Mouse (Mus musculus) bone marrow, adult 2 months (tissue): ENCODE data around the gene Rgl1.

Source experiments
- CTCF ChIP-seq: fragments of 200-500 bp; IDR thresholded peaks from 2 replicates; pipeline ENCODE4 v1.5.1; 2011; ENCODE audit warnings: low read length, control low read depth; ENCODE audit not compliant: control insufficient read depth, insufficient read depth
- POLR2A ChIP-seq: fragments of 200-500 bp; IDR thresholded peaks from 2 replicates; pipeline ENCODE4 v1.6.1; 2011; ENCODE audit warnings: low read depth, mild to moderate bottlenecking, control low read depth, low read length, borderline replicate concordance; ENCODE audit not compliant: control insufficient read depth

- no peak for TF ChIP-seq POLR2A
- TF ChIP-seq CTCF: no peak
Observed at GRCm38 (mm10) chr1:152526154-152526553, 240.0 kb downstream of the Rgl1 start.
